ENCODE assay signal across 16 mouse cellular contexts in genomic region chr8:89289017-89289416, GRCm38 (mm10).
A peak's percentile ranks its signal among the peaks of the same experiment; 100 is the strongest.
DNase-seq lines count a peak whose midpoint lies in the region; ATAC-seq and TF ChIP-seq lines count a peak whose summit lies in the region.
"Had no signal": no experiment of that assay in that cellular context is flagged by ENCODE, and none has a peak within 500 bp of the region (broad histone marks: within the 10 kb centered on the region; RNA-seq: fewer than 3 reads in every experiment).

No protein-coding gene starts in this region.

- no peak overlapping the region for H3K4me3 ChIP-seq in kidney, embryonic 14.5 days (ENCODE audit: low read length)
- H3K4me3 ChIP-seq in midbrain, embryonic 13.5 days (replicated peaks): no peak overlapping the region
- no peak overlapping the region for H3K4me3 ChIP-seq in midbrain, embryonic 14.5 days (replicated peaks; ENCODE audit: low read depth, low read length)
- H3K4me3 ChIP-seq in limb, embryonic 14.5 days (replicated peaks; ENCODE audit: low read length): no peak overlapping the region
- H3K4me3 ChIP-seq: megakaryocyte, embryonic 14.5 days had no signal

- H3K9ac ChIP-seq in kidney, embryonic 14.5 days (ENCODE audit: low read depth, low read length): no peak overlapping the region
- 0 out of 2 replicates have a peak overlapping the region, but pooled peaks have one; percentile 3 for H3K9ac ChIP-seq in midbrain, embryonic 13.5 days (replicated peaks)
- no peak overlapping the region for H3K9ac ChIP-seq in midbrain, embryonic 14.5 days (replicated peaks; ENCODE audit: low read length)
- H3K9ac ChIP-seq in limb, embryonic 14.5 days (ENCODE audit: low read depth, low read length, severe bottlenecking): no peak overlapping the region
- H3K9ac ChIP-seq: liver, postnatal 0 days had no signal

- ATAC-seq in kidney, embryonic 14.5 days (ENCODE audit: low FRiP score, low TSS enrichment): peak; percentile 43; the same call in 1 of the 2 replicates
- ATAC-seq in midbrain, embryonic 13.5 days: no peak
- ATAC-seq in midbrain, embryonic 14.5 days (ENCODE audit: low FRiP score, low TSS enrichment): no peak
- peak; percentile 30; the same call in 1 of the 2 replicates for ATAC-seq in limb, embryonic 14.5 days (ENCODE audit: low FRiP score, low read depth)
- ATAC-seq: liver, postnatal 0 days had no signal

- DNase-seq in kidney, postnatal 10 days: no peak
- DNase-seq in midbrain, embryonic 14.5 days: no peak
- peak; percentile 52 for DNase-seq in embryo, embryonic 9.5 days (ENCODE audit: extremely low spot score)
- no peak for DNase-seq in limb, embryonic 14.5 days (ENCODE audit: low spot score)
- no peak for DNase-seq in spleen, postnatal 10 days (ENCODE audit: low spot score in 2 of 2)
- DNase-seq: adrenal gland, postnatal 36 days; cerebellum, adult 9-10 months; kidney, postnatal 25 days; layer of hippocampus, adult 9-11 months; liver; liver, postnatal 0 days; lung, postnatal 14 days; thymus, postnatal 25 days had no signal

- H3K36me3 ChIP-seq in kidney, embryonic 14.5 days (ENCODE audit: control insufficient read depth, insufficient read depth, low read length): no peaks in the 10 kb centered on the region
- no peaks in the 10 kb centered on the region for H3K36me3 ChIP-seq in midbrain, embryonic 13.5 days
- no peaks in the 10 kb centered on the region for H3K36me3 ChIP-seq in midbrain, embryonic 14.5 days (ENCODE audit: control insufficient read depth, insufficient read depth, low read length)
- no peaks in the 10 kb centered on the region for H3K36me3 ChIP-seq in limb, embryonic 14.5 days (ENCODE audit: control insufficient read depth, insufficient read depth, low read length)

- no peak for TF ChIP-seq POLR2A in limb, embryonic 14.5 days (IDR thresholded peaks at IDR 0.05; ENCODE audit: borderline replicate concordance, extremely low read depth, insufficient read depth, insufficient read length)

- H3K4me2 ChIP-seq in kidney, embryonic 14.5 days (replicated peaks; ENCODE audit: low read depth, low read length): 0 out of 2 replicates have a peak overlapping the region, but pooled peaks have one; percentile 8
- H3K4me2 ChIP-seq in midbrain, embryonic 13.5 days (replicated peaks): no peak overlapping the region
- no peak overlapping the region for H3K4me2 ChIP-seq in midbrain, embryonic 14.5 days (ENCODE audit: low read length)
- H3K4me2 ChIP-seq in limb, embryonic 14.5 days (replicated peaks; ENCODE audit: low read depth, low read length, severe bottlenecking): no peak overlapping the region

- H3K27ac ChIP-seq in kidney, embryonic 14.5 days (ENCODE audit: low read depth, low read length): no peak overlapping the region; the same call in 1 of the 2 replicates
- no peak overlapping the region for H3K27ac ChIP-seq in midbrain, embryonic 13.5 days
- H3K27ac ChIP-seq in midbrain, embryonic 14.5 days (replicated peaks; ENCODE audit: low read depth, low read length): no peak overlapping the region
- no peak overlapping the region for H3K27ac ChIP-seq in limb, embryonic 14.5 days (replicated peaks; ENCODE audit: low read depth, low read length)

- H3K27me3 ChIP-seq in kidney, embryonic 14.5 days (ENCODE audit: control insufficient read depth, insufficient read depth, low read length): no peaks in the 10 kb centered on the region
- 0 out of 2 replicates have a peak, but pooled peaks cover 12% of the 10 kb centered on the region for H3K27me3 ChIP-seq in midbrain, embryonic 13.5 days
- H3K27me3 ChIP-seq in midbrain, embryonic 14.5 days (ENCODE audit: control insufficient read depth, insufficient read depth, low read length): 0 out of 2 replicates have a peak, but pooled peaks cover 4% of the 10 kb centered on the region
- no peaks in the 10 kb centered on the region for H3K27me3 ChIP-seq in limb, embryonic 14.5 days (ENCODE audit: control insufficient read depth, insufficient read depth, low read length)
- H3K27me3 ChIP-seq: megakaryocyte, embryonic 14.5 days had no signal

- 10% methylated on average over 5 of the region's 5 CpGs for WGBS in kidney, embryonic 14.5 days
- 8% methylated on average over 5 of the region's 5 CpGs for WGBS in midbrain, embryonic 13.5 days
- 1% methylated on average over 5 of the region's 5 CpGs for WGBS in midbrain, embryonic 14.5 days
- WGBS in limb, embryonic 14.5 days: 9% methylated on average over 5 of the region's 5 CpGs

- peaks cover 9% of the 10 kb centered on the region; the same call in 1 of the 2 replicates for H3K4me1 ChIP-seq in kidney, embryonic 14.5 days (ENCODE audit: control insufficient read depth, insufficient read depth, low read length)
- peaks cover 11% of the 10 kb centered on the region for H3K4me1 ChIP-seq in midbrain, embryonic 13.5 days (replicated peaks)
- H3K4me1 ChIP-seq in midbrain, embryonic 14.5 days (ENCODE audit: control insufficient read depth, insufficient read depth, low read length): peaks cover 6% of the 10 kb centered on the region; the same call in 1 of the 2 replicates
- H3K4me1 ChIP-seq in limb, embryonic 14.5 days (ENCODE audit: control insufficient read depth, insufficient read depth, low read length): no peaks in the 10 kb centered on the region
- H3K4me1 ChIP-seq: megakaryocyte, embryonic 14.5 days had no signal

- H3K9me3 ChIP-seq in kidney, embryonic 14.5 days (ENCODE audit: control insufficient read depth, low read length): no peaks in the 10 kb centered on the region
- peaks cover 4% of the 10 kb centered on the region; the same call in 1 of the 2 replicates for H3K9me3 ChIP-seq in midbrain, embryonic 13.5 days
- H3K9me3 ChIP-seq in midbrain, embryonic 14.5 days (ENCODE audit: control insufficient read depth, low read length): 0 out of 2 replicates have a peak, but pooled peaks cover 3% of the 10 kb centered on the region
- no peaks in the 10 kb centered on the region for H3K9me3 ChIP-seq in limb, embryonic 14.5 days (ENCODE audit: control insufficient read depth, low read length)

Comparison
In these comparisons a context has a peak if more than half of its experiments do, and no peak if none do; other contexts are left out.
1. ATAC-seq: peak in kidney, embryonic 14.5 days (single experiment) and limb, embryonic 14.5 days (single experiment); none in midbrain, embryonic 13.5 days (single experiment) and midbrain, embryonic 14.5 days (single experiment).